Mouse (Mus musculus): ENCODE measurements around the gene Prr29.
"Not testable (repeated sequence)": the region's sequence is repeated elsewhere in the genome, so short reads cannot be mapped to it uniquely, and the experiment has no call there.

The Prr29 gene

GRCm38 (mm10) chr11:106365366-106365765 lies at the start of gene Prr29:
Gene Prr29, plus strand, starts transcription at chr11:106365472.
- no peak for DNase-seq

GRCm38 (mm10) chr11:106316416-106316815 lies 48.9 kb upstream of the Prr29 start:
- DNase-seq = no peak

- no peak for DNase-seq
Measured at GRCm38 (mm10) chr11:106317801-106318200, 47.5 kb upstream of the Prr29 start.

- peak; percentile 19 for DNase-seq
Measured at GRCm38 (mm10) chr11:106318406-106319366, 46.6 kb upstream of the Prr29 start.

GRCm38 (mm10) chr11:106324858-106325257 lies 40.4 kb upstream of the Prr29 start:
- DNase-seq = peak; percentile 79

- peak; percentile 85 for DNase-seq
Measured at GRCm38 (mm10) chr11:106325566-106326206, 39.6 kb upstream of the Prr29 start.

GRCm38 (mm10) chr11:106326475-106326874 lies 38.8 kb upstream of the Prr29 start:
- no peak for DNase-seq

GRCm38 (mm10) chr11:106328521-106328920 lies 36.8 kb upstream of the Prr29 start:
- no peak for DNase-seq

- DNase-seq = no peak
Measured at GRCm38 (mm10) chr11:106329128-106329527, 36.1 kb upstream of the Prr29 start.

- peak; percentile 53 for DNase-seq
Measured at GRCm38 (mm10) chr11:106329682-106330081, 35.6 kb upstream of the Prr29 start.

- DNase-seq = no peak
Measured at GRCm38 (mm10) chr11:106332458-106332857, 32.8 kb upstream of the Prr29 start.

GRCm38 (mm10) chr11:106334066-106334465 lies 31.2 kb upstream of the Prr29 start:
- DNase-seq = no peak

- DNase-seq = no peak
Measured at GRCm38 (mm10) chr11:106338029-106338428, 27.2 kb upstream of the Prr29 start.

GRCm38 (mm10) chr11:106338870-106339269 lies 26.4 kb upstream of the Prr29 start:
- DNase-seq = no peak

GRCm38 (mm10) chr11:106339323-106339722 lies 25.9 kb upstream of the Prr29 start:
- DNase-seq = not testable (repeated sequence)

- DNase-seq = no peak
Measured at GRCm38 (mm10) chr11:106340990-106341520, 24.2 kb upstream of the Prr29 start.

GRCm38 (mm10) chr11:106344910-106345309 lies 20.4 kb upstream of the Prr29 start:
- no peak for DNase-seq

GRCm38 (mm10) chr11:106349772-106350171 lies 15.5 kb upstream of the Prr29 start:
- no peak for DNase-seq

- DNase-seq = no peak
Measured at GRCm38 (mm10) chr11:106350853-106351252, 14.4 kb upstream of the Prr29 start.

GRCm38 (mm10) chr11:106351253-106351652 lies 14.0 kb upstream of the Prr29 start:
- DNase-seq = no peak

- DNase-seq = no peak
Measured at GRCm38 (mm10) chr11:106351941-106352340, 13.3 kb upstream of the Prr29 start.

- no peak for DNase-seq
Measured at GRCm38 (mm10) chr11:106353188-106353587, 12.1 kb upstream of the Prr29 start, which contains the start of gene Scn4a. Gene Scn4a, minus strand, starts transcription at chr11:106353288.

- DNase-seq = no peak
Measured at GRCm38 (mm10) chr11:106354181-106354580, 11.1 kb upstream of the Prr29 start.

All from kidney, postnatal 14 days (tissue).